Mouse (Mus musculus) A20 (cell line): ENCODE data around the gene Pogz.
"Not testable (repeated sequence)": the region's sequence is repeated elsewhere in the genome, so short reads cannot be mapped to it uniquely, and the experiment has no call there.

Source experiments
- DNase-seq: peaks from one replicate; pipeline ENCODE4 v3.0.0-alpha.2; 2011; ENCODE audit warnings: low read depth, low spot score

Gene Pogz

GRCm38 (mm10) chr3:94915903-94916741, 78.8 kb downstream of the Pogz start:
- peak; percentile 30 for DNase-seq

GRCm38 (mm10) chr3:94917816-94918361, 80.5 kb downstream of the Pogz start:
- DNase-seq: peak; percentile 39

GRCm38 (mm10) chr3:94918845-94919244, 81.5 kb downstream of the Pogz start:
- no peak for DNase-seq

GRCm38 (mm10) chr3:94921104-94921503, 83.7 kb downstream of the Pogz start:
- no peak for DNase-seq

- no peak for DNase-seq
Observed at GRCm38 (mm10) chr3:94922333-94922732, 85.0 kb downstream of the Pogz start.

- no peak for DNase-seq
Observed at GRCm38 (mm10) chr3:94924688-94925087, 87.3 kb downstream of the Pogz start.

- not testable (repeated sequence) for DNase-seq
Observed at GRCm38 (mm10) chr3:94926301-94926736, 89.0 kb downstream of the Pogz start.

GRCm38 (mm10) chr3:94928979-94929378, 91.6 kb downstream of the Pogz start:
- not testable (repeated sequence) for DNase-seq

- not testable (repeated sequence) for DNase-seq
Observed at GRCm38 (mm10) chr3:94930386-94931266, 93.3 kb downstream of the Pogz start.

- not testable (repeated sequence) for DNase-seq
Observed at GRCm38 (mm10) chr3:94931427-94932082, 94.2 kb downstream of the Pogz start.
